Mouse (Mus musculus): ENCODE measurements around the gene Chchd6.
A peak's percentile ranks its signal among the peaks of the same experiment; 100 is the strongest.

Chchd6 gene

GRCm38 (mm10) chr6:89354076-89354475 lies 241.4 kb downstream of the Chchd6 start:
- no peak for DNase-seq

- DNase-seq, result no peak
Observed at GRCm38 (mm10) chr6:89353101-89353500, 242.4 kb downstream of the Chchd6 start.

GRCm38 (mm10) chr6:89351441-89352137 lies 243.9 kb downstream of the Chchd6 start:
- DNase-seq, result no peak

GRCm38 (mm10) chr6:89350520-89350919 lies 244.9 kb downstream of the Chchd6 start:
- DNase-seq, result no peak

GRCm38 (mm10) chr6:89350037-89350515 lies 245.4 kb downstream of the Chchd6 start:
- DNase-seq, result no peak

GRCm38 (mm10) chr6:89348363-89348762 lies 247.1 kb downstream of the Chchd6 start:
- peak; percentile 80 to 84 for DNase-seq

GRCm38 (mm10) chr6:89347792-89348191 lies 247.7 kb downstream of the Chchd6 start:
- DNase-seq, result peak in 1 of 2 experiments; percentile 52

GRCm38 (mm10) chr6:89345855-89346254 lies 249.6 kb downstream of the Chchd6 start:
- DNase-seq, result no peak

- DNase-seq, result no peak
Observed at GRCm38 (mm10) chr6:89345486-89345785, 250.0 kb downstream of the Chchd6 start.

GRCm38 (mm10) chr6:89344613-89345485 lies 250.6 kb downstream of the Chchd6 start:
- DNase-seq, result peak in 1 of 2 experiments; percentile 59

GRCm38 (mm10) chr6:89341981-89342380 lies 253.5 kb downstream of the Chchd6 start:
- DNase-seq, result no peak

GRCm38 (mm10) chr6:89339447-89339846 lies 256.0 kb downstream of the Chchd6 start:
- peak; percentile 63 to 65 for DNase-seq

- no peak for DNase-seq
Observed at GRCm38 (mm10) chr6:89338733-89339132, 256.7 kb downstream of the Chchd6 start.

GRCm38 (mm10) chr6:89337574-89337973 lies 257.9 kb downstream of the Chchd6 start:
- DNase-seq, result no peak

- DNase-seq, result peak in 1 of 2 experiments; percentile 46
Observed at GRCm38 (mm10) chr6:89333964-89334702, 261.3 kb downstream of the Chchd6 start.

Measured in cerebellum, postnatal 14 days (tissue).